Mouse (Mus musculus) cerebellum, adult 2 months (tissue): ENCODE results near the gene Ak8.

Experiments used
- CTCF ChIP-seq: fragments of 200-500 bp; IDR thresholded peaks from 2 replicates; pipeline ENCODE4 v1.5.1; 2011; ENCODE audit warnings: low read depth, mild to moderate bottlenecking, control low read depth, low read length, moderate library complexity, borderline replicate concordance; ENCODE audit not compliant: insufficient read depth
- POLR2A ChIP-seq: fragments of 200-500 bp; IDR thresholded peaks from 2 replicates; pipeline ENCODE4 v1.6.1; 2011; ENCODE audit warnings: low read length, control low read depth, borderline replicate concordance; ENCODE audit not compliant: insufficient read depth

GRCm38 (mm10) chr2:28662891-28663290, 37.1 kb upstream of the Ak8 start:
- no peak for TF ChIP-seq CTCF
- no peak for TF ChIP-seq POLR2A
